Comparison of ENCODE assay signal across 24 mouse cellular contexts in the genomic region with DNA sequence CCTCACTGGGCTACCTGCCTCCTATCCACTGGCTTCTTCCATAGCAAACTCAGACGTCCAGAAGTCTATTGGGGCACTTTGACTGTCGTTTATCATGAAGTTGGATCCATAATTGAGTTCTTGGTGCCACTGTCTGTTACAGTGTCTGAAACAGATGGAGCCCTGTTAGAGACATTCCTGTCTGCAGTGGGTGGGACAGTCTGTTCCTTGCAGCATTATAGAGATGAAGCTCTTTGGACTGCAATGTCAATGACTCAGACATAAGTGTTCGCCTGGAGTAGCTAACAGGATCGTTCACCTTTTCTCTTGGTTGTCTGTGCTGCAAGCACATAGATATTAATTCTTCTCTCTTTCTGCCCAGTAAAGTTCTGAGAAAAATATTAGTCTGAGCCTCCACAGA. TPM values are rescaled to one million over a fixed set of nuclear protein-coding genes. Genes with fewer than 3 reads are reported as not detected.
"Had no signal": no experiment of that assay in that cellular context is flagged by ENCODE, and none has a peak within 500 bp of the region (broad histone marks: within the 10 kb centered on the region; RNA-seq: fewer than 3 reads in every experiment).

No protein-coding gene starts in this region.

- H3K9me3 ChIP-seq: limb, embryonic 10.5 days; limb, embryonic 13.5 days; midbrain, embryonic 12.5 days; midbrain, embryonic 15.5 days; neural tube, embryonic 12.5 days; neural tube, embryonic 15.5 days had no signal

- H3K27me3 ChIP-seq: limb, embryonic 13.5 days; midbrain, embryonic 15.5 days; neural tube, embryonic 12.5 days; neural tube, embryonic 15.5 days had no signal

- H3K9ac ChIP-seq: limb, embryonic 13.5 days; lung, embryonic 14.5 days; midbrain, embryonic 12.5 days; midbrain, embryonic 15.5 days; neural tube, embryonic 12.5 days; neural tube, embryonic 15.5 days had no signal

- H3K36me3 ChIP-seq: limb, embryonic 10.5 days; limb, embryonic 13.5 days; midbrain, embryonic 12.5 days; midbrain, embryonic 15.5 days; neural tube, embryonic 12.5 days; neural tube, embryonic 15.5 days had no signal

- ATAC-seq: intestine, postnatal 0 days; lung, postnatal 0 days; midbrain, embryonic 15.5 days had no signal

- H3K4me3 ChIP-seq: limb, embryonic 10.5 days; limb, embryonic 13.5 days; midbrain, embryonic 12.5 days; midbrain, embryonic 15.5 days; neural tube, embryonic 12.5 days; neural tube, embryonic 15.5 days had no signal

- H3K27ac ChIP-seq: kidney, postnatal 0 days; limb, embryonic 10.5 days; limb, embryonic 13.5 days; macrophage; midbrain, embryonic 12.5 days; midbrain, embryonic 15.5 days; neural tube, embryonic 12.5 days; neural tube, embryonic 15.5 days; stomach, postnatal 0 days had no signal

- H3K4me2 ChIP-seq: limb, embryonic 13.5 days; lung, embryonic 14.5 days; midbrain, embryonic 12.5 days; midbrain, embryonic 15.5 days; neural tube, embryonic 12.5 days; neural tube, embryonic 15.5 days had no signal

- H3K4me1 ChIP-seq: midbrain, embryonic 12.5 days; midbrain, embryonic 15.5 days had no signal

- DNase-seq: kidney, adult 2 months; kidney, postnatal 25 days; lung, embryonic 14.5 days; right cerebral cortex, postnatal 25 days; thymus, postnatal 25 days had no signal

RNA-seq across cellular contexts. Expression of gene Glrp1, which starts 25.8 kb away (rescaled TPM):
- total RNA-seq: layer of hippocampus, postnatal 25 days; left cerebral cortex, adult 18-20 months; left cerebral cortex, postnatal 25 days had no signal
- polyA plus RNA-seq: intestine, embryonic 14.5 days; intestine, postnatal 0 days; kidney, adult 2 months; large intestine, adult 2 months; limb, embryonic 10.5 days; limb, embryonic 13.5 days; midbrain, embryonic 12.5 days; midbrain, embryonic 15.5 days; neural tube, embryonic 12.5 days; neural tube, embryonic 15.5 days; small intestine, adult 2 months; spleen, adult 2 months; stomach, embryonic 14.5 days; stomach, postnatal 0 days had no signal
